Mouse (Mus musculus): ENCODE results near the gene Gmip. TPM values are rescaled to one million over a fixed set of nuclear protein-coding genes. Genes with fewer than 3 reads are reported as not detected.

Gene Gmip
- total RNA-seq, 2 experiments from 2014 or later = 89.6 to 94.1 TPM

DNA sequence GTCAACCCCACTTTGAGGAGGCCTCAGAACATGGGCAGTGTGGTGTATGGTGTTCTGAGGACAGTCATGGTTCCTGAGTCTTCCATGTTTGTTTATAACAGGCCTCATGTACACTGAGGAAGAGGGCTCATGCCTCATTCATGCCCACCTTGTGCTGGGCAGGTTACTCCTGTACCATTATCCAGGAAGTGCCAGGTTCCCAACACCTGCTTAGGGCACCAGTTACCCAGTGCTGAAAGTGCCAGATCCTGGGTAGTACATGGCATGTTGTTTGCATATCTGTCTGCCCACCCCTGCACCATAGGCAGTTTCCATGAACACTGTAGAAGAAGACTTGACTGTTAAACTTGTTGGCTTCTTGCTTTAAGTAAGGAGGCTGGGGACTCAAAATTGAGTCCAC lies 6.3 kb upstream of the Gmip start:
- DNase-seq = no peak
- intact Hi-C loops (cut with DNase I) = no loop called here

DNA sequence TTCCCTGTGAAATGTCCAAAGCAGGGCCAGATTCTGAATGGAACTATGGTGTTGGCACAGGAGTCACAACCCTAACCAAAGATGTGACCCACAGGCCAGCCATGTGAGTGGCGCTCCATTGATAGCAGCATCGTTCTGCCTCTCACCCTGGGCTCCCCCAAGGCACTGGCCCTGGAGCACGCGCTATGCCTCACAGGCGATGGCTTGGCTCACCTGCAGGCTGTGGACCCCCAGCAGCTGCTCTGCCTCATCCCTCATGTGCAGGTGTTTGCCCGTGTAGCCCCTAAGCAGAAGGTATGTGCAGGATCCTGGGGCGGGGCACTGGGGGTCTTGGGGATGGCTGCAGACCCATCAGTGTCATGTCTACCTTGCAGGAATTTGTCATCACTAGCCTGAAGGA lies 5.1 kb upstream of the Gmip start:
- intact Hi-C loops (cut with DNase I) = no loop called here
- no peak for DNase-seq

DNA sequence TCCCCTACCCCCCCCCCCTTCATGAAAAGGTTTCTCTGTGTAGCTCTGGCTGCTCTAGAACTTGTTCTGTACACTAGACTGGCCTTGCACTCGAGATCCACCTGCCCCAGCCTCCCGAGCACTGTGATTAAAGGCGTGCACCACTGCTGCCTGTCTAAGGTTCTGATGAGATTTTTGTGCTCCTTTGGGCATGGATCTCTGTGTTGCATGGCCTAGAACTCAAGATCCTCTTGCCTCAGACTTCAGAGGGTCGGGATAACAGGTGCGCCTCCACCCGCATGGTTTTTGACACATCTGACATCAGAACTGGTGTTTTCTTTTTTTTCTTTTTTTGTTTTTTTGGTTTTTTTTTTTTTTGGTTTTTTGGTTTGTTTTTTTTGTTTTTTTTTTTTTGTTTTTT lies 3.9 kb upstream of the Gmip start:
- intact Hi-C loops (cut with DNase I) = no loop called here
- DNase-seq = no peak

DNA sequence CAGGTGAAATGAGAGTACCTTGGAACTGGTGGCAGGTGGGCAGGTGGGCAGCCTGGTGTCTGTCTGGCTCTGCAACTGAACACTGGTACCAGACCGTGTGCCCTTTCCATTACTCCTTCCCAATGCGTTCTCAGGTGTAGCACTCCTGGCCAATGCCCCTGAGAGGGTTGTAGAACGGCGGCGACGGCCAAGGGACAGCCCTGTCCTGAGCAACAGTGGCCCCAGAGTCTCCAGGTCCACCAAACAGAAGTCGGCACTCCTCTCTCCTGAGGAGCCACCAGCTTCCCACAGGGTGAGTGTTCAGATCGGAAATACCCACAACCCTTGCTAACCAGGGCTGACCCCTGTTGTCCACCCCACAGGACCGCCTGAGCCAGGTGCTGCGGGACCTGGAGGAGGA lies 3.4 kb upstream of the Gmip start:
- no peak for DNase-seq
- intact Hi-C loops (cut with DNase I) = no loop called here

DNA sequence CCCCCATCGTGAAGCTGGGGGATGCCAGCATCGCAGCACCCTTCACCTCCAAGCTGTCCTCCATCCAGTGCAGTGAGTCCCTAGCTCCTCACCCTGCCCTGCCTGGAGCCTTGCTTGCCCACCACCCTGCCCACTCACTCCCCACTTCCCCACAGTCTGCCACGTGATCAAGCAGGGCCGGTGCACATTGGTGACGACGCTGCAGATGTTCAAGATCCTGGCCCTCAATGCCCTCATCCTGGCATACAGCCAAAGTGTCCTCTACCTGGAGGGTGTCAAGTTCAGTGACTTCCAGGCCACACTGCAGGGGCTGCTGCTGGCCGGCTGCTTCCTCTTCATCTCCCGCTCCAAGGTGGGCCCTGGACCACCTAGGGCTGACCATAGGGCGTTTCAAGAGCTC lies 3.0 kb upstream of the Gmip start:
- intact Hi-C loops (cut with DNase I) = no loop called here
- no peak for DNase-seq

DNA sequence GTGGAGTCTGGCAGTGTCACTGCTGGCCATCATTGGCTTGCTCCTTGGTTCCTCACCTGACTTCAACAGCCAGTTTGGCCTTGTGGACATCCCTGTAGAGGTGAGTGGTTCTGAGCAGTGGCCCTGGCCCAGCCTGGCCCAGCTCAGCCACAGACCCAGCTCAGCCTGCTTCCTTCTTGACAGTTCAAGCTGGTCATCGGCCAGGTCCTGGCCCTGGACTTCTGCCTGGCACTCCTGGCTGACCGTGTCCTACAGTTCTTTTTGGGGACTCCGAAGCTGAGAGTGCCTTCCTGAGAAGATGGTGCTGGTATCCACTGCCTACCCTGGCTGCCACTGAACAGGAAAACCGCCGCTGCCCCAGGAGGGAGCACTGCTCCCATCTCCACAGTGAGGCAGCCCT lies 1.2 kb upstream of the Gmip start:
- intact Hi-C loops (cut with DNase I) = no loop called here
- DNase-seq = no peak

DNA sequence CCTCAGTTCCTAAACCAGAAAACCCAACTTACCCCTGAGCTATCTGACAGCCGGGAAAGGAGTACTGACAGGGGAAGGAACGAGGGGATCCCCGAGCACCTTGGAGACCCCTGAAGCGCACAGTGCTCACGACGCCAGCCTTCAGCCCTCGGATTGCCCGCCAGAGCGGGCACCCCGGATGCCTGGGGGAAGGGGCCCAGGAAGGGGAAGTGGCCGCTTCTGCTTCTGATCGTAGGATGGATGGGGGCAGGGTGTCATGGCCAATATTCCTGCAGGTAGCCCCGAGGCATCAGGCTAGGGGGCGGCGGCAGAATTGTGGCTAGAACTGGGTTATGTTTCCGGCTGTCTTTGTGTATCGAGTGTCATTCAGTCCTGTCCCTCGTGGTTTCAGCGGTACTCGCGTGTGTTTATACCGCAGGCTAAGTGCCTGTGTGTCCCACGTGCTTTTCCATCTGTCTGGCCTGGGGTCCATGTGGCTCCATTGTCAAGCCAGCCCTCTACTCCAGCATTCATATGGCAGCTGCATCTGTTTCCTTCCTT lies 455 bp downstream of the Gmip start:
- intact Hi-C loops (cut with DNase I) = no loop called here
- no peak for DNase-seq

DNA sequence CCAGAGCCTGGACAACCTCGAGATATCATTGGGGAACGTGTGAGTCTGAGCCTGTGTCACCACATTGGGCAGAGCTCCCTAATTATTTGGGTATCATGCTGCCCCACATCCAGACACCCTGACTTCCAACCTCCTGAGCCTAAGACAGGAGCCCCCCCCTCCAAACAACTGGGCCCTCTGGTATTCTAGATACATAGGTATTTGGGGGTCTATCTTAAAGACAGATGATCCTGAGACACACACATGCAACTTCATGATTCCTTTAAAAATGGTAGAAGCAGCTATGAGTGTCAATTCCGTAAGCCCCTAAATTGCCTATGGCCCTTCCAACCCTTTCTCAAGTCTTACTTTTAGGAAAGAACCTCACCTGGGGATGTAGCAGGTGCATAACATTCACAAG lies 1.3 kb downstream of the Gmip start:
- DNase-seq = no peak
- intact Hi-C loops (cut with DNase I) = no loop called here

DNA sequence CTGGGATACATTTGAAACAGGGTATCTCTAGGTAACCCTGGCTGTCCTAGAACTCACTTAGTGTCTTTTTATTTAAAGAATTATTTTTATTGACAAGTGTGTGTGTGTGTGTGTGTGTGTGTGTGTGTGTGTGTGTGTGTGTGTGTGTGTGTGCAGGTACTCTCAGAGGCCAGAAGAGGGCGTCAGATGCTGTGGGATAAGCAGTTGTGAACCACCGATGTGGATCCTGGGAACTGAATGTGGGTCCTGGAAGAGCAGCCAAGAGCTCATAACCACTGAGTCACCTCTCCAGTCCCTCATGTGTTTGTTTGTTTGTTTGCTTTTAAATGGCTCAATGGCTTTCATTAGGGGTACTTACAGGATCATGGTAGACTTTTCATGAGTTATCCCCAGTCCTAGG lies 6.4 kb downstream of the Gmip start:
- intact Hi-C loops (cut with DNase I) = no loop called here
- DNase-seq = no peak

DNA sequence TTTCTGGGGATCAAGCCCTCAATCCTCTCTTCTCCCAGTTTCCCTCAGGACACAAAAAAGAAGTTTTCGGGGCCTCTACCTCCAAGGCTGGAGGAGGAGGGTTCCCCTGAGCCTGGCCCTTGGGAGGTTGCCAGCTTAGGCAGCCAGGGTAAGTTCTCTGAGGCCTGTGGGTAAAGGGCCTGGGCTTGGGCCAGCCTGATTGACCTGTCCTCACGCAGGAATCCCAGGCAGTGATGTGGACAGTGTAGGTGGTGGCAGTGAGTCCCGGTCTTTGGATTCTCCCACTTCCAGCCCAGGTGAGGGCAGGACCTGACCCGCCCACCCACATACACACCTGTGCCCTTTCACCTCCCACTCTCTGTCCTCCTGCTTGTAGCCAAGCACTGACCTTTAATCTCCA lies 6.9 kb downstream of the Gmip start:
- intact Hi-C loops (cut with DNase I) = no loop called here
- DNase-seq = no peak

DNA sequence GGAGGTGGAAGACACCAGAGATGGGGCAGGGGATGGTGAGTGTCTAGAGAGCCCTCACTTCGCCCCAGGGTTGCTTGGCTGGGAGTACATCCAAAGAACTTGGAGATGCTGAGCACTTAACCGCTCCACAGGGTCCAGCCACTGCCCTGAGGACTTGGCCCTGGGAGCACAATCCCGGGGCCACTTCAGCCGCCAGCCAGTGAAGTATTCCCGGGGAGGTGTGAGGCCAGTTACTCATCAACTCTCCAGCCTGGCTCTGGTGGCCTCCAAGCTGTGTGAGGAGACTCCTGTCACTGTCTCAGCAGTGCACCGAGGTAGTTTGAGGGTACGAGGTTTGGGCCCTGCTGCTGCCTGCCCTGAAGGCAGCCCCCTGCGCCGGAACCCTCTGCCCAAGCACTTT lies 12.0 kb downstream of the Gmip start:
- no peak for DNase-seq
- intact Hi-C loops (cut with DNase I) = no loop called here

DNA sequence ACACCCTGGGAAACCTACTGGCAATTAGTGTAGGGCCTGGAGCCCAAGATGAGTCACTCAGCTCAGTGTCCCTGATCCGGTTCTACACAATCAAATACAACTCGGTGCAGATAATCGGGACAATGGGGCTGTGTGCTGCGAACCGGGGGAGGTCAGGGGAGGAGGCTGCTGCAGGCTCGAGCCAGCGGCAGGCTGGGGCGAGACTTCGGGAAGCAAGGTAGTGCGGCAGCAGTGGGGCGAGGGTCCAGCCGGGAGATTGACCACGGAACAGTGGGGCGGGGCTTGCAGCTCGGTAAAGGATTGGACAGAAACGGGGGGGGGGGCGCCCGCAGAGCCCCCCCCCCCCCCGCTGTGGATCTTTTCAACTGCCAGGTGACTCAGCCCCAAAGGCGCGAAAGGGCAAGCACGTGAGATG lies 13.5 kb downstream of the Gmip start:
- peak; percentile 70 for DNase-seq
- intact Hi-C loops (cut with DNase I) = no loop called here

DNA sequence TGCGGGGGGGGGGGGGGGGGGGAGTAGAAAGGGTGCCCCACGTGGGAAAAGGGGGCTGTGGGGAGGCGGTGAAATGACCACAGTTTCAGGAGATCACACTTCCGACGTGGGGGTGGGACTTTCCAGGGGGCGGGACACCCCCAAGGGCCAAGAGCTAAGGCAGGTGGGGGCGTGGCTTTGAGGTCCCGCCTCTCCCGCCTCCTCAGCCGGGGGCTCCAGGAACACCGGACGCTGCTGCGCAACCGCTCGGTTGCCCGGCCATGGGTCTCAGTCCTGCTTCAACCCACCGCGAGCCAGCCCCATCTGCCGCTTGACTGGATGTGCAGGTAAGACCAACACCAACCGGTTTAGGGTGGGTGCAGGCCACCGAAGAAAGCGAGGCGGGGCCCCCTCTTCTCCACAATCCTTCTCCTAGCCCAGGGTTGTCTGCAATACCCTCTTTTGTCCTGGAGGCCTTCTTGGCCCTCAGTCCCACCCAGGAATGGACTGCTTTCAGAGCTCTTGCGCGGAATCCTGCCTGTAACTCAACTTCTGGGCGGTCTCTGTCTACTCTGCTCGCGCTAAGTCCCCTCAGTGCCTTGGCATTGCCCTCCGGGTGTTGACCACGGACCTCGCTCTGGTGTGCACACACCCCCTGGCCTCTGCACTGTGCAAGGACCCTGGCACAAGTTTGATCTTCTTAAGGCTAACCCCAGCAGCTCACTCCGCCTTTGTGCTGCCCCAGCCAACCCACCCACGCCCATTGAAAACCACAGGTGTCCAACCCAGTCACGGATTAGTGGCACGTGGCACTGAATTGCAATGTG lies 14.1 kb downstream of the Gmip start, which contains the start of gene Lpar2:
Lpar2 (plus strand) TSS at position 44 of the 806 bp plus-strand sequence.
- peak; percentile 68 for DNase-seq
- intact Hi-C loops (cut with DNase I) = no loop called here

DNA sequence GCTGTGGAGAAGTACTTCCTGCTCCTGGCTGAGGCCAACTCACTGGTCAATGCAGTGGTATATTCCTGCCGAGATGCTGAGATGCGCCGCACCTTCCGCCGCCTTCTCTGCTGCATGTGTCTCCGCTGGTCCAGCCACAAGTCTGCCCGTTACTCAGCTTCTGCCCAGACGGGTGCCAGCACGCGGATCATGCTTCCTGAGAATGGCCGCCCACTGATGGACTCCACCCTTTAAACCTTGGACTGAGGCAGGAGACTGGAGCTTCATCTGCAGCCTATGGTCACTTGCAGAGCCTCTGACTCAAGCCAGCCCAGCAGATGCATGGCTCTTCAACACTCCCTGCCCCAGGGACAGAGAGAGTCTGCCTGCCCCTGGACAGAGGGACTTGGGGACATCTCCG lies 17.9 kb downstream of the Gmip start:
- intact Hi-C loops (cut with DNase I) = no loop called here
- DNase-seq = no peak

DNA sequence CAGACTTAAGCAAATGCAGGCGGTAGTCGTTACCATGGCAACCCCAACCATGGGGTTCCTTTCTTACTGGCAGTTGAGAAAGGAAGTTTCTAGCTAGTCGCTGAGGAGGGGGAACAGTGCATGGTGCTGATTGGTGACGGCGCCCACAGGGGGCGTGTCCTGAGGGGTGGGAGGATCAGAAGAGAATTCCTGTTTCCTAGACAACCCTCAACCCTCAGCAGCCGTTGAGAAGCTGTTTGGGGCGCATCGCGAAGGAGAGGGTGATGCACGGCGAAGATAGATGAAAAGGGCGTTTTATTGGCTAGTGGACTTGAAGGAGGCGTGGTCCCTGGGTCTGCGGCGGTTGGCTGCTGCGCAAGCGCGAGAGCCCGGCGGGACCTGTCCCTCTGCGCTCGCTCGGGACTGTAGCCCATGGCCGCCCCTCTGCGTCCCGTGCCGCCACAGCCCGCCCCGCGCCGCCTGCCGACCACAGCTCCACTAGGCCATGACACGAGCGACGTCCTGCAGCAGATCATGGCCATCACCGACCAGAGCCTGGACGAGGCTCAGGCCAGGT lies 23.9 kb downstream of the Gmip start, which contains the start of gene Pbx4:
Pbx4 (plus strand) TSS at position 194 of the 556 bp plus-strand sequence.
- intact Hi-C loops (cut with DNase I) = no loop called here
- peak; percentile 97 for DNase-seq

DNA sequence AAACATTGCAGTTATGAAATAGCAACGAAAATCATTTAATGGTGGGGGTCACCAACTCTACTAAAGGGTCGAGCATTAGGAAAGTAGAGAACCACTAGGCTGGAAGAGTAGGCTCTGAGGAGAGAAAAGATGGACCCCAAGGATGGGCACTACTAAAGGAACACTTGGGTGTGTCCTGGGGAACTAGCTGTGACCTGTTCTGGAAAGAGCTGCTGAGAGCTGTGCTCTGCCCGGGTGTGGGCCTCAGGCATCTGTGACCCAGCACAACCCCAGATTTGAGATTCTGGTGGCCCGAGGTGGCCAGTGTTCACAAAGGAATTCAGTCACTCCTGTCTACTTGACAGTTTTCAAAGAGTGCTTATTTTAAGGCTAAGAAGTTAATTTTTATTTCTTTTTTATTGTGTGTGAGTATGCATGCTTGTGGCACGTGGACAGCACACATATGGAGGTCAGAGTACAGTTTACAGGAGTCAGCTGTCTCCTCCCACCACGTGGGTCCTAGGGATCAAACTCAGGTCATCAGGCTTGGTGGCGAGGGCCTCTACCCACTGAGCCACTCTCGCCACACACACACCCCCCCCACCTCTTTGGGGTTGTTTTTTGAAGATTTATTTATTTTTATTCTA lies 28.7 kb downstream of the Gmip start:
- no peak for DNase-seq
- intact Hi-C loops (cut with DNase I) = no loop called here

DNA sequence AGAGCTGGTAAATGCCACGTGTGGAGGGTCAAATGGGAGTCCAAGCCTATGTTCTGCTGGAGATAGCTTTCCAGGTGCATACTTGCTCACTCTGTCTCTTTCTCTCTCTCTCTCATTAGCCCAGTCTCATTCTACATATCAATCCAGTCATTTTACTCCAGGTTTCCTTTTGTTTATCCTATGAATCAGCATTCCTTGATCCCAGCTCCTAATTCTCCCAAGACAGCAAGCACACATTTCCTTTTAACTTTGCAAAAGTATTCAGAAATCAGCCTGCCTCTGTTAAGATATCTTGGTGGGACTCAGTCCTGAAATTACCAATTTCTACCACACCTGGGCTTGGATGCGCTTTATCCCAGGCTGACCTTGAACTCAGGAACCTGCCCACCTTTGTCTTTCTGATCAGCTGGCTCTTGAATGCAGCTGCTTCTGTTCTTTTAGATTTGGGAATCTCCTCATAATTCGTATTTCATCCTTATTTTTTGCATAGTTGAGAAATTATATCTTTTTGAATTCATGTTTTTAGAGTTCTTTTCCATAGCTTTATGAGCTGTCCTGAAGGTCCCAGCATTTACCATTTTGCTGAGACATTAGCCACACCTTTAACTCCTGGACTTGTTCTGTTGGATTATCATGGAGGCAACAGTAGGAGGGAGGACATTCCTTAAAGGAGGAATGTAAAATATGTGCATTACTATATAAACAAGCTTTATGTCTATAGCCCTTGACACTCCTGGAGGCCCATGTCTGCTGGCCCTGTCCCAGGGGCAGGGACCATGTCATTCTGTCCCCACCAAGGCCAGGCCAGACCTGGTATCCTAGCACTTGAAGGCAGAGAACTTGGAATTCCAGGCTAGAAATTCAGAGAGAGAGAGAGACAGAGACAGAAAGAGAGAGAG lies 38.9 kb downstream of the Gmip start:
- DNase-seq = no peak
- intact Hi-C loops (cut with DNase I) = no loop called here

DNA sequence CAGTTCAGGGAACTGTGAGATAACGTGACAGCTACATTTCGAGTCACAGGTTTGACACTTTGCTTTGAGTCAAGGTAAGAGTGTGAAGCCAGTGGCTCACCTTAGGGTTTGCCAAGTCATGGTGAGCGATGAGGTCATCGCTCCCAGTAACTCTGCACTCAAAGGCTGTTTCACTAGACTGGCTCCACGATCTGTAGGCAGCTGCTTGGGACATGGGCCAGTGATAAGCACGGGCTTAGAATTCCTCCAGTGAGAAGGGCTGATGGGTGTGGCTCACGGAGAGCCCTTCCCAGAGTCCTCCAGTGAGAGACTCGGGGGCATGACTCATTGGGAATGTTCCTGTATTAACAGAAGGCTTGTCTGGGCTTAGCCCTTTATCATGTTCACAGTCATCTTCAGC lies 40.5 kb downstream of the Gmip start:
- DNase-seq = no peak
- intact Hi-C loops (cut with DNase I) = no loop called here

DNA sequence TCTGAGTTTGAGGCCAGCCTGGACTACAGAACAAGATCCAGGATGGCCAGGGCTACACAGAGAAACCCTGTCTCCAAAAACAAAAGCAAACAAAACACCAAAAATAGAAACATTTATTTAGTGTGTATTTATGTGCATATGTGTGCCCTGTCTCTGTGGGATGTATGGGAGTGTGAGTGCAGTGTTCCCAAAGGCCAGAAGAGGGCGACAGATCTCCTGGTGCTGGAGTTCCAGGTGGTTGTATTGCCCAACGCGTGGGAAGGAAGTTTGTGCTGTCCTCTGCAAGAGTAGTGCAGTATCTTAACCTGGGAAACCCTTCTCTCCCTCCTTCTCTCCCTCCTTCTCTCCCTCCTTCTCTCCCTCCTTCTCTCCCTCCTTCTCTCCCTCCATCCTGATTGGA lies 41.4 kb downstream of the Gmip start:
- intact Hi-C loops (cut with DNase I) = no loop called here
- no peak for DNase-seq

DNA sequence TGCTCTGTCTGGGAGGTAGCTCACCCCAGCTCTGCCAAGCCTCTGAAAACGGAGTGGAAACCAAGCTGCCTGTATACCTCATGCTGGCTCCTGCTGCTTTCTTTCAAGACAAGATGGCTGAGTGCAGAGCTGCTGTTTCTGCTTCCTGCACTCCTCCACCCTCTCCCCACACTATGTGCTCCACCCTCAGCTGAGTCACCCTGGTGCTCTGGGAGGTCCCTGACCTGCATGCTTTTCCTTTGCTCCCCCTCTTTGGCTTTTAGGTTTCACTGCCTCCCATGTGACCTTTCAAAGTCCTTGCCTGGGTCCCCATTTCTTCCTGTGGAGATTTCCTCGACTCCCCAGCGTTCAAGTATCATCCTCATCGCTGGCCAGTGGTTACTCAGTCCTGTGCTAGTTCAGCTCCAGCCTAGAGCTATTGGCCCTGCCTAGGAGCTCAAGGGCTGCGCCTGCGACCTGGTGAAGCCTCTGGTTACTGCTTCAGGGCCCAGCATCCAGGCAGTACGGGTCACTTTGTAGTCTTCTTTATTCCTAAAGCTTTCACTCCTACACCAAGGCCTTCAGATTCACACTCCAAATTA lies 42.5 kb downstream of the Gmip start:
- DNase-seq = no peak
- intact Hi-C loops (cut with DNase I) = no loop called here

DNA sequence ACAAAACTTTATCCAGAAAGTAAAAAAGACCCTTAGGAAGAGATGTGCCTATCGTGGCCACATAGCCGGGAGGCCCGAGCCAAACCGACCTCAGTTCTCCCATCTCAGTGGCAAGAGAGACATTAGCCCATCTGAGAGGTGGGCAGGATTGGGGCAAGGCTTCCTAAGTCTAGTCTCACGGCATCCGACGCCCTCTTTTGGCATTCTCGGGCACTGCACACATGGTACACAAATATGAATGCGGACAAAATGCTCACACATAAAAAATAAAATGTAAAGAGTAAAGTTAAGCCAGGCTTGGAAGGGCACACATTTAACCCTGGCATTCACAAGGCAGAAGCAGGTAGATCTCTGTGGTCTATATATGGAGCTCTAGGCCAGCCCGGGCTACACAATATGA lies 45.4 kb downstream of the Gmip start:
- no peak for DNase-seq
- intact Hi-C loops (cut with DNase I) = no loop called here

Measured in left cerebral cortex, postnatal 4 days (tissue).